Mouse (Mus musculus) kidney, embryonic 15.5 days (tissue): ENCODE results near the gene Mall. TPM values are rescaled to one million over a fixed set of nuclear protein-coding genes. Genes with fewer than 3 reads are reported as not detected.

Experiments
- ATAC-seq: fragments of 200-750 bp; cut with Nextera tagmentation; replicated peaks from 2 replicates; pipeline ENCODE4 v1.8.0; 2017; ENCODE audit warnings: moderate TSS enrichment; ENCODE audit not compliant: low FRiP score
- H3K27ac ChIP-seq: fragments of 300-500 bp; sonication (generic); 2 replicates; pipeline ENCODE4 v1.5.1; 2015; ENCODE audit warnings: mild to moderate bottlenecking, inconsistent platforms
- H3K27me3 ChIP-seq: fragments of 300-500 bp; sonication (generic); 2 replicates; pipeline ENCODE4 v1.6.1; 2015; ENCODE audit warnings: inconsistent platforms
- H3K36me3 ChIP-seq: fragments of 300-500 bp; sonication (generic); 2 replicates; pipeline ENCODE4 v1.6.1; 2015; ENCODE audit warnings: inconsistent platforms
- H3K4me1 ChIP-seq: fragments of 300-500 bp; sonication (generic); 2 replicates; pipeline ENCODE4 v1.6.1; 2015; ENCODE audit warnings: inconsistent platforms
- H3K4me2 ChIP-seq: fragments of 300-500 bp; sonication (generic); 2 replicates; pipeline ENCODE4 v1.6.1; 2015; ENCODE audit warnings: moderate library complexity, mild to moderate bottlenecking, inconsistent platforms
- H3K4me3 ChIP-seq: fragments of 300-500 bp; sonication (generic); replicated peaks from 2 replicates; pipeline ENCODE4 v1.5.1; 2015; ENCODE audit warnings: mild to moderate bottlenecking, inconsistent platforms
- H3K9ac ChIP-seq: fragments of 300-500 bp; sonication (generic); 2 replicates; pipeline ENCODE4 v1.6.1; 2015; ENCODE audit warnings: mild to moderate bottlenecking, inconsistent platforms
- H3K9me3 ChIP-seq: fragments of 300-500 bp; sonication (generic); replicated peaks from 2 replicates; pipeline ENCODE4 v1.6.1; 2016; ENCODE audit warnings: inconsistent platforms
- WGBS: fragments of 180-500 bp; shearing (Covaris S2); methylation state at CpG from one replicate; pipeline ENCODE4 v1.1.7; 2015; ENCODE audit warnings: mixed read lengths; 5-methylcytosine and 5-hydroxymethylcytosine counted together
- polyA plus RNA-seq: library from polyadenylated mRNA; unstranded; fragments of >200 nt; fragmentation: Nextera tagmentation; extraction: Ambion mirVana; gene quantifications from 2 replicates; pipeline ENCODE4 v1.2.1, GENCODE M21; 2015

The Mall gene
- polyA plus RNA-seq, 1 experiment from 2014 or later, result 3.0 TPM

DNA sequence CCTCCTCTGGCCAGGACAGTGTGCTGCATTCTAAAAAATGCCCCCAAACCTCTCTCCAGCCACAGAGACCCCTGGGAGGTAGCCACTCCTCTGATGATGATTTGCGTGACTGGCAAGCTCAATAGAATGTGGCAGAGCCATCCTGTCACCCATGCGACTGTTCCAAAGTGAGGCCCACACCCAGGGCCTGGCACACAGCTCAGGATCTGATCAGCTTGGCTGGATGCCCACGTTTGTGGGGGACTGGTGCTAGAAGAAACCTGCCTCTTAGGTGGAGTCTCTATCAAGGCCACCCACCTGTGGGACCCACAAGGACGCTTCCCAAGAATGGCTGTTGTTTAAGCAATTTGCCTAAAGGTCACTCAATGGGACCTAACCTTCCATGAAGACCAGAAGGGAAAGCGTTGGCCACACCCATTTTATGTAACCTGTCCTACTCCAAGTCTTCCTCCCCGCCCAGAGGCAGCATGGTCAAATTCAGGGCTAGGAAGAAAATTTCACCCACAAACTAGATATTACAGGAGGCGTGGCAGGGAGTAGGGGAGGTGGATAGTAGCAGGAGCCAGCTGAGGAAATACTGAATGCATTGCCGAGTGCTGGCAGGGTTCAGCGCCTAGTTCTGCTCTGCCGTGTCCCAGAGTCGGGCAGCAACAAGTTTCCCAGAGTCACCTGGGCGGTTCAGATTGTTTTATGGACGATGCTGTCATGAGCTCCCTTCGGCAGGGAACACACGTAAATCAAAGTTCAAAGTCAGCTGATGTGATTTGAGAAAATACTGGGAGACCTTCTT lies 876 bp downstream of the Mall start:
- 31% methylated on average over 15 of the region's 15 CpGs for WGBS
- ATAC-seq, result no peak
- Histone ChIP-seq H3K4me3 (peak overlapping the region; percentile 28; the same call in 1 of the 2 replicates), H3K27me3 (peaks cover 9% of the 10 kb centered on the region; the same call in 1 of the 2 replicates), H3K9me3 (no peaks in the 10 kb centered on the region), H3K4me2 (peak overlapping the region; percentile 59), H3K27ac (no peak overlapping the region), H3K9ac (no peak overlapping the region), H3K36me3 (no peaks in the 10 kb centered on the region), H3K4me1 (peaks cover 22% of the 10 kb centered on the region)

DNA sequence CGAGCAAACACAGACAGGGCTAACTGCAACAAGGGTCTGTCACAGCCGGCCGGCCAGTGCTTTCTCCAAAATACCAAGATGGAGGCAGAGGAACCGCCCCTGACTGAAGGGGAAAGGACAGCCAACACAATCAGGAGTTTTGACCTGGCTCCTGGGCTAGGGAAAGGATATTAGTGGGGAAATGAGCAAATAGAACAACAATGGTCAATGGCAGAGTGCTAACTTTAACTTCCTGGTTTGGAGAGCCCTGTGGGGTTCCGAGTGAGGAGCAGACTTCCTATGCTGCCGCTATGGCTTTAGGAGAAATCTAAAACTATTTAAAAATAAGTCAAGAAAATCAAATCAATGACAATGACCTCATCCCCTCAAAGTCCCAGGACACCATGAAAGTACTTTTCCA lies 1.6 kb downstream of the Mall start:
- WGBS, result 69% methylated on average over 6 of the region's 6 CpGs
- no peak overlapping the region for H3K4me3 ChIP-seq
- ATAC-seq, result no peak
- no peaks in the 10 kb centered on the region for H3K36me3 ChIP-seq
- no peak overlapping the region for H3K9ac ChIP-seq
- peaks cover 9% of the 10 kb centered on the region; the same call in 1 of the 2 replicates for H3K27me3 ChIP-seq
- peaks cover 27% of the 10 kb centered on the region for H3K4me1 ChIP-seq
- no peaks in the 10 kb centered on the region for H3K9me3 ChIP-seq
- no peak overlapping the region for H3K27ac ChIP-seq
- no peak overlapping the region for H3K4me2 ChIP-seq

DNA sequence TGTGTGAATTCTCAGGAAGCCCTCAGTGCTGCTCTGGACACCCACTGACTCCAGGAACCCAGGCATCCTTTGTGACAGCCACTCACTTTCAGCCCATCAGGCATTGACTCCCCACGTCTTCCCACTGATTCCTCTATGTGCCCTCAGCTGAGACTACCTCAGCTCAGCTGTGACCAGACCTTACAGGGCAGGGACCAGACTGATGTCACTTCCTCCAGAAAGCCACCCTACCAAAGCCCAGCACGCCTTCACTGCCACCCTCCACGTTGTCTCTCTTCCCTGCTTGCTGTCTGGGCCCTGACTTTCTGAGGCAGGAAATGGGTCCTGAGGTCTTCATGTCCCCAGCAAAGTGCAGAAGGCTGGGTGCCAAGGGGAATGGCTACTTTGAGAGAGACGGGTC lies 6.5 kb downstream of the Mall start:
- peaks cover 22% of the 10 kb centered on the region for H3K4me1 ChIP-seq
- peak overlapping the region; percentile 89 for H3K27ac ChIP-seq
- H3K4me2 ChIP-seq, result no peak overlapping the region
- 55% methylated on average over 4 of the region's 4 CpGs for WGBS
- ATAC-seq, result no peak
- no peaks in the 10 kb centered on the region for H3K9me3 ChIP-seq
- H3K36me3 ChIP-seq, result no peaks in the 10 kb centered on the region
- H3K4me3 ChIP-seq, result no peak overlapping the region
- no peak overlapping the region for H3K9ac ChIP-seq
- H3K27me3 ChIP-seq, result no peaks in the 10 kb centered on the region

DNA sequence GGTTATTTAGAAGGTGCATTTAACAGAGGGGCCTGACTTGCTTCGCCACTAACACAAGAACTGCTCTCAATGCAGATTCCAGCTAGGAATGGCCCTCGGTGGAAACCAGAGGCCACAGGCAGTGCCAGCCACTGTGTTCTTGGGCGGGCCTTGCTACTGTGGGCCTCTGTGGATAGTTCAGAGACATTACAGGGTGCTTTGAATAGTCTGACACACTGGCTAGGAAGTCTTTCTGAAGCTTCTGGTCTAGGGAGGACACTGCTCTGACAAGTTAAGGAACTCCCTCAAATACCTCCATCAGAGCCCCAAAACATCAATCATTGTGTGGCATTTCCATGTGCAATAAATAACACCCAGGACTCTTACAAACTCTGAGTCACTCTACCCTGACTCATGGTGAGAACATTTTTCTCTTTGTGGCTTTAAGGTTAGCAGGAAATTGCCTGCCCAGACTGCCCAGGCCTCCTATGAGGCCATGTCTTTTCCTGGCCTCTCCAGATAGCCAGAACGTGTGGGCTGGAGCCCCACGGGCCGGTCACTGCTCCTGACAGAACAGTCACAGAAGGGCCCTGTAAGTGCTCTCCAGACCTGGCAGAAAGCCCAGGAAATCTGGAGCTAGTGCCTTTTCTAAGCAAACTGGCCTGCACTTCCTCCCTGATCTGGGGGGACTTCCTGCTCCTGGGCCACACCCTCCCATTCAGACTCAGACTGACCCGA lies 7.4 kb downstream of the Mall start:
- peak; percentile 84 for ATAC-seq
- WGBS, result 31% methylated on average over 7 of the region's 7 CpGs

DNA sequence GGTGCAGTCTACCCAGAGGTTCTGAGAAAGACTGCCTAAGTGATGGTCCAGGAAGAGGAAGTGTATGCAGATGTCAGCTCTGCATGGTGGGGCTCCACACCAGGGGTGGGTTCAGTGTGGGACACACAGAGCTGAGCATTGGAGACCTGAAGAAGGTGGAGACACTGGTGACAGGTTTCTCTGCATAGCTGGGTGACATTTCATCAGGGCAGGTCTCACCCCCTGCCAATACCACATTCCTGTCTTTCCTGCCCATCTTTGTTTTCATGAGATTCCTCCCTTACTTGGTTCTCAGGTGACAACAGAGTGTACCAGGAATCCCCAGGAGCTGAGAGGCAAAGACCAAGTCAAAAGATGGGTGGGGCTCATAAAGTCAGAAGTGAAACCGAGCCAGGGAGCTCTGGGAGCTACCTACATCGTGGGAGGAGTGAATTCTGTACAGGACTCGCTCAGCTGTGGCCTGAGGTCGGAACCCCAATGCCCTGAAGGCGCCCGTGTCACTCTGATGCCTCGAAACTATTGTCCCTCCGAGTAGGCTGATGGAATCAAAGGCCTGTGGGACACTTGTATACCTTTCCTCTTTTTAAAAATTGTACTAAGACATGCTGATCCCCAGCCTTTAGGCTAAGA lies 10.8 kb downstream of the Mall start:
- ATAC-seq, result no peak
- H3K4me2 ChIP-seq, result no peak overlapping the region
- H3K4me3 ChIP-seq, result no peak overlapping the region
- peaks cover 22% of the 10 kb centered on the region for H3K4me1 ChIP-seq
- H3K27ac ChIP-seq, result no peak overlapping the region
- no peaks in the 10 kb centered on the region for H3K27me3 ChIP-seq
- H3K9me3 ChIP-seq, result no peaks in the 10 kb centered on the region
- H3K36me3 ChIP-seq, result no peaks in the 10 kb centered on the region
- no peak overlapping the region for H3K9ac ChIP-seq
- WGBS, result 39% methylated on average over 8 of the region's 8 CpGs

More for the DNA sequence above, 7.4 kb downstream of the Mall start:
- H3K36me3 ChIP-seq, result no peaks in the 10 kb centered on the region
- H3K9me3 ChIP-seq, result no peaks in the 10 kb centered on the region
- 0 out of 2 replicates have a peak overlapping the region, but pooled peaks have one; percentile 7 for H3K4me2 ChIP-seq
- peak overlapping the region; percentile 89 for H3K27ac ChIP-seq
- H3K4me1 ChIP-seq, result peaks cover 22% of the 10 kb centered on the region
- H3K4me3 ChIP-seq, result no peak overlapping the region
- no peaks in the 10 kb centered on the region for H3K27me3 ChIP-seq
- H3K9ac ChIP-seq, result no peak overlapping the region

DNA sequence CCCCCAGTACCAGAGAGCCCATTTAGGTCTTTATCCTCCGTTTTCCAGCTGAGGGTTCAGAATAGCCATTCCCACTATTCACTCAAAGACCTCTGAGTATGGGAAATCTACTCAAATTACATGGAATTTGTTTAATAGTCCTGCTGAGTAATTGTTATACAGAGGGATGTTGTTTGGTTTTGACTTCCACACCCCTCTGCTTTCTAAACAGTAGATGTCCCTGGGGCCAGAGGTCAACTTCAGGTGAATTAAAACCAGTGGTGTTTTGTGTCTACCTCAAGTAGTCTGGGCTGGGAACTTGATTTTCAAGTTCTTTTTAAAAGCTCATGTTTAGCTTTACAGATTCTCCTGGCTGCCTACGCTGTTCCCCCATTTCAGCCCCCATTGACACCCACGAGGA lies 15.0 kb downstream of the Mall start:
- Histone ChIP-seq H3K9ac (no peak overlapping the region), H3K4me3 (no peak overlapping the region), H3K9me3 (no peaks in the 10 kb centered on the region), H3K36me3 (no peaks in the 10 kb centered on the region), H3K27ac (no peak overlapping the region), H3K4me1 (no peaks in the 10 kb centered on the region), H3K27me3 (no peaks in the 10 kb centered on the region), H3K4me2 (no peak overlapping the region)
- no peak for ATAC-seq
- WGBS, result 55% methylated on average over 3 of the region's 3 CpGs

DNA sequence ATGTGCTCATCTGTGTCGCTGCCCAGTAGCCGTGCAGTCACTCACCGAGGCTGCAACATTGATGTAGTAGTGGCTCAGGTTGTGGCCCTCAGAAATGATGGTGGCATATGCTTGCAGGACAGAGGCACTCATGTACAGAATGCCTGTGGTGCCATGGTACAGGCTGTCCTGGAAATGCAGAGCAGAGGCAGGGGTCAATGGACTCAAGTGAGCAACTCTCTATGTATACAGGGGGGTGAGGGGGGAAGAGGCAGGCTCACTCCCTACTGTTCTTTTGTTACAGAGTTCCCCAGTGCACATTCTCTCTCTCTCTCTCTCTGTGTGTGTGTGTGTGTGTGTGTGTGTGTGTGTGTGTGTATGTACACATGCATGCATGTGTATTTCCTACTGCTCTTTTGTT lies 20.9 kb downstream of the Mall start:
- no peaks in the 10 kb centered on the region for H3K27me3 ChIP-seq
- H3K9ac ChIP-seq, result no peak overlapping the region
- no peaks in the 10 kb centered on the region for H3K36me3 ChIP-seq
- no peaks in the 10 kb centered on the region for H3K9me3 ChIP-seq
- no peak overlapping the region for H3K27ac ChIP-seq
- H3K4me1 ChIP-seq, result no peaks in the 10 kb centered on the region
- WGBS, result 85% methylated on average over 3 of the region's 3 CpGs
- no peak for ATAC-seq
- no peak overlapping the region for H3K4me3 ChIP-seq
- no peak overlapping the region for H3K4me2 ChIP-seq

DNA sequence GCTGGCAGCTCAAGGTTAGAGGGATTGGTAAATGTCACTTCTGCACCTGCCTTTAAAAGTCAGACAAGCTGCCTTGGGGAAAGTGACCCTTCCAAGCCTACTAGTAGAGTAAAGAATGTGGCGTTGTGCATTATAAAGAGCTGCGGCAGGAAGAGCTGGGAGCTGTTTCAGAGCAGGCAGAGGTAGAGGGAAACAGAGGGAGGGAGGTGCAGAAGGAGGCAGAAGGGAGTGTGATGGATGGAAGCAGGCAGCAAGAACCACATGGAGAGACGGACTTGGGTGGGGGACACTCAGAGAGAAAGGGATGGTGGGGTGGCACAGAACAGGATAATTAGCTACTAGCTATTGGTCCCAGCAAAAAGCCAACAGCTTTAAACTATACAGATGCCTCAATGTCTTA lies 21.7 kb downstream of the Mall start:
- ATAC-seq, result no peak
- Histone ChIP-seq H3K4me3 (no peak overlapping the region), H3K27me3 (no peaks in the 10 kb centered on the region), H3K4me2 (no peak overlapping the region), H3K36me3 (no peaks in the 10 kb centered on the region), H3K4me1 (no peaks in the 10 kb centered on the region), H3K27ac (no peak overlapping the region), H3K9ac (no peak overlapping the region), H3K9me3 (no peaks in the 10 kb centered on the region)
- 38% methylated on average over 3 of the region's 3 CpGs for WGBS

DNA sequence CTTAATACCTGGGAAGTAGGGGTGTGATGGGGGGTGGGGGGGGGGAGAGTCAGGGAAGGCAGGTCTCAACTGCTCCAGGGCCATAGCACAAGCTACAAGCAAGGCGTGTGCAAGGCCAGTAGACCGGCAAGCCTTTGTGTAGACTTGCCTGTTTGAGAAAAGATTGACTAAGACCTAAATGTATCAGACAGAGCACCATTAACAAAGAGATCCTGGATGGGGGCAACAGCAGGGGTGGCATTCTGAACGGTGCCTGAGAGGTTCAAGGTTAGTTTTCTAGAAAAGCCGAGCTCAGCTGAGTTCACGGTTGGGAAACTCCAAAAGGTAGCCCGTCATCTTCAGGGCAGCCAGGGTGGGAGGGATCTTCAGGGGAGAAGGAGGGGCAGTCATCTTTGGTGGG lies 24.5 kb downstream of the Mall start:
- Histone ChIP-seq H3K4me3 (no peak overlapping the region), H3K27ac (no peak overlapping the region), H3K36me3 (no peaks in the 10 kb centered on the region), H3K9ac (no peak overlapping the region), H3K9me3 (no peaks in the 10 kb centered on the region), H3K27me3 (no peaks in the 10 kb centered on the region), H3K4me1 (no peaks in the 10 kb centered on the region), H3K4me2 (no peak overlapping the region)
- no peak for ATAC-seq
- WGBS, result 76% methylated on average over 6 of the region's 6 CpGs

DNA sequence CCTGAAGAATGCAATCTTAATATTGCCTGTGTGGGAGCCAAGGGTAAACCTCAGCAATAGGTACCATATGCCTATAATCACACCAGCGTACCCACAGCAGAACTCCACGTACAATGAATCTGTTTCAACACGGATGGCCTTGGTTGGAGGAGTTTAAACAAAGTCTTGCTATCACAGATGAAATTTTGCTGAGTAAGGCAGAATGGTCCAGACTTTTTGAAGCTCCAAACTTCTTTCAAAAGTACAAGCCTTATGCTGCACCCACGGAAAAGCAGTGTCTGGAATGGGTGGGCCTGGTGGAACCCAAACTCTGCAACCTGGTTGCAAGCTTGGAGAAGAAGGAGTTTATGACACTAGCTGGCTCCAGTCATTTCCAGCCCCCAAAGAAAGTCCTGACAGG lies 40.5 kb downstream of the Mall start:
- H3K9me3 ChIP-seq, result no peaks in the 10 kb centered on the region
- H3K4me2 ChIP-seq, result no peak overlapping the region
- H3K4me1 ChIP-seq, result no peaks in the 10 kb centered on the region
- H3K4me3 ChIP-seq, result no peak overlapping the region
- 0 out of 2 replicates have a peak, but pooled peaks cover 3% of the 10 kb centered on the region for H3K27me3 ChIP-seq
- H3K27ac ChIP-seq, result no peak overlapping the region
- no peak overlapping the region for H3K9ac ChIP-seq
- 86% methylated on average over 4 of the region's 4 CpGs for WGBS
- H3K36me3 ChIP-seq, result no peaks in the 10 kb centered on the region
- ATAC-seq, result no peak

DNA sequence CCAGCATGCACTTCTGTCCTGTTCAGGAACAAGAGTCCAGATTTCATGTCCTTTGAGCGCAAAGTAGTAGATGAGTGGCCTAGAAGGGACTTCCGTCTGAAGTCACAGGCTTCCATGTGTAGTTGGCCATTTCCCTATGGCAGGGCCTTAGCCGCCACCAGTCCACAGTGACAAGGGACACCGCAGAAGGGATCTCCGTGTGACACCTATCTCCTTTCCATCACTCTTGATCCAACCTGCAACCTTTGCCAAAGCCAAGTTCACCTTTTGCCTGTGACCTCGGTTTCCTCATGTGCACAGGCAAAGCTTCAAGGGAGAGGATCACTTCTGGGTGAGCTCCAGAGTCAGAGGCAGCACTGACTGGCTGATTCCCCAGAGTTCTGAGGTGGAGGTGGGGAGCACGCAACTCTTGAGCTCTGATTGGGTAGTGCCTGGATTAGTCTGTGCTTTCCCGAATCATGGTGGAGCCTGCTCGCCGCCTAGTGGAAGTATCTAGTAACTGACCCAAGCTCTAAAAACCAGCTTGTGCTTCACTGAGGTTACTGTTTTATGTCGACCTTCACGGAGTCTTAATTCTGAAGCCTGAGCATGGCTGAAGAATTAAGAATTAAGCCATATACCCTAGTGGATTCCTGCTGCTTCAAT lies 45.9 kb downstream of the Mall start:
- no peaks in the 10 kb centered on the region for H3K4me1 ChIP-seq
- no peaks in the 10 kb centered on the region for H3K36me3 ChIP-seq
- H3K4me2 ChIP-seq, result 0 out of 2 replicates have a peak overlapping the region, but pooled peaks have one; percentile 17
- no peak overlapping the region for H3K9ac ChIP-seq
- H3K27ac ChIP-seq, result no peak overlapping the region
- H3K4me3 ChIP-seq, result no peak overlapping the region
- 0 out of 2 replicates have a peak, but pooled peaks cover 3% of the 10 kb centered on the region for H3K27me3 ChIP-seq
- no peaks in the 10 kb centered on the region for H3K9me3 ChIP-seq
- ATAC-seq, result peak; percentile 71
- 41% methylated on average over 12 of the region's 12 CpGs for WGBS
